Mouse (Mus musculus) B cell, adult 2 months (primary cell): Measurements from ENCODE around the gene Ipo5.

Source experiments
- DNase-seq, 2 experiments: peaks; one replicate each; pipeline ENCODE4 v3.0.0; 2022

Gene Ipo5

GRCm38 (mm10) chr14:120910733-120911324 is at the start of gene Ipo5:
Ipo5 (plus strand) TSS chr14:120911224.
- DNase-seq: peak; percentile 95 to 96

GRCm38 (mm10) chr14:120863205-120863604 is 47.8 kb upstream of the Ipo5 start:
- no peak for DNase-seq

- DNase-seq: no peak
These were observed 46.1 kb upstream of the Ipo5 start for GRCm38 (mm10) chr14:120864896-120865295.

GRCm38 (mm10) chr14:120866573-120866972 is 44.5 kb upstream of the Ipo5 start:
- DNase-seq: no peak

GRCm38 (mm10) chr14:120867121-120867520 is 43.9 kb upstream of the Ipo5 start:
- no peak for DNase-seq

GRCm38 (mm10) chr14:120868494-120868893 is 42.5 kb upstream of the Ipo5 start:
- no peak for DNase-seq

GRCm38 (mm10) chr14:120870736-120871135 is 40.3 kb upstream of the Ipo5 start:
- no peak for DNase-seq

- DNase-seq: no peak
These were observed 36.6 kb upstream of the Ipo5 start for GRCm38 (mm10) chr14:120874397-120874796.

GRCm38 (mm10) chr14:120875144-120875543 is 35.9 kb upstream of the Ipo5 start:
- no peak for DNase-seq

DNA sequence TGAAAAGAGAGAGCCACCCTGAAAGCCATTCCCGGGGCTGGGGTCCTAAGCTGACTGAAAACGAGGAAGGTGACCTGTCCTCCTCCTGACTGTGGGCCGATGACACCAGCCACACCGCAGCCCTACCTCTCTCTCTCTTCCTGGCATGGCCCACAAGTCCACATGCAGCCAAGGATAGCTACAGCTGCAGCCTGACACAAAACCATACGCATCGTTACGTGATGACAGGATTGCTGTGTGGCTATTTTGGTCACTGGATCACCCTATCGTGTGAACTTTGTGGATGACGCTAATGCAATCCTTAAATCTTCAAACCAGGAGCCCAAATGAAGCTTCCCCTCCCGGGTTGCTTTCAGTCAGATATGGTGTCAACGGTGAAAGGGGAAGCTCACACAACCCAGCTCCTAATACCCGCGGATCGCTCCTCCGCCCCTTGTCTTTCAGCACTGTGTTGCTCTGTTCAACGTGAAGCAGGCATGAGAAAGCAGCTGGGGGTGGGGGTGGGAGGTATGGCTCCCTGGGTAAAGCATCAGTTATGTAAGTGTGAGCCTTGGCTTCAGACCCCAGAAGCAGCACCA is 35.1 kb upstream of the Ipo5 start:
- no peak for DNase-seq

GRCm38 (mm10) chr14:120877147-120877546 is 33.9 kb upstream of the Ipo5 start:
- no peak for DNase-seq

- DNase-seq: no peak
These were observed 32.0 kb upstream of the Ipo5 start for GRCm38 (mm10) chr14:120879026-120879425.

DNA sequence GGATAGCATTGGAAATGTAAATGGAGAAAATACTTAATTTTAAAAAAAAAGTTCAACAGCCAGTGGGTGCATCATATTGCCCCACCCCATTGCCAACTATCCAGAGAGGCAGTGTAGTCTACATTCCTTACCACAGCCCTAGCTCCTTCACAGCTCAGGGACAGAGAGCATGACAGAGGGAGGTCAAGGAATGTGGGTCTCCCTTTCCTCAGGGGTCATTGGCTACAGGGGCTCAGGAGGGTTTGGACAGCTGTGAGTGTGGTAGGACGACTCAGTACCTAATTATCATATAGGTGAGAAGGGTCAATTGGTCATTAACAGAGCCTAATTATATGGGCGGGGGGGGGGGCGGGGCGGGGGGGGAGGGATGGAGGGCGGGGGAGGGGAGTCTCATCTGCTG is 30.4 kb upstream of the Ipo5 start:
- DNase-seq: no peak

DNA sequence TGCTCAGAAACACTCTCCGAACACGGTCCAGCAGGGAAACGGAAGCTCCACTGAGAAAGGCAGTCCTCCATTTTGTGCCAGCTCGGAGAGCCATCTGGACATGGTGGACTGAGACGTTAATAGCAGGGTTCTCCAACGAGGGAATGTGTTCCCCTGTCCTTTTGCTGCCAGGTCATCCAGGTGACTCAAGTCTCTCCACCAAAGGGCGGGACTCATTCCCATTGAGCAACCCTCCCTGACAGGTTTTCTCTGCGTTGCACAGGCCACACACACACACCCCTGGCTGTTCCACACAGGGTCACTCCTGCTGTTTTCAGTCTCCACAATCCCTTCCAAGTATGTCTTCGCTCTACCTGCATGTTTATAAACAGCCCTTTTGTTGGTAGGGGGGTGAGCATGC is 30.0 kb upstream of the Ipo5 start:
- DNase-seq: no peak

GRCm38 (mm10) chr14:120888681-120889080 is 22.3 kb upstream of the Ipo5 start:
- no peak for DNase-seq

DNA sequence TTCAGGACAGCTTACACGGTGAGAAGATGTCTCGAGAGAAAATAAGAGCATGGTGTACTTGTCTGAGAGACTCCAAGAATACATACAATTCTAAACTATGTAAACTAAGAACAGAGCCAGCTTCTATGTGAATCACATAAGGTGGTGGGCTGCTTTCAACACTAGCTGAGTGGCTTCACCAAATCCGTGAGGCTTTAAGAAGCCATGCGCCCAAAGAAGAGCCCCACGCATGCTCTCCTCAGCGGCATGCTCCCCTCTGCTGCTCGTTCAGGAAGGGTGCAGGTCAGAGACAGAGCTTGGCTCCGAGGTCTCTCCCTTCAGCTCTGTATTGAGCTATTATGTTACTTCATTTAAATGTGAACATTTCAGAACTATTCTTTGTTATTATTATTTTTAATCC is 18.7 kb upstream of the Ipo5 start:
- DNase-seq: no peak

DNA sequence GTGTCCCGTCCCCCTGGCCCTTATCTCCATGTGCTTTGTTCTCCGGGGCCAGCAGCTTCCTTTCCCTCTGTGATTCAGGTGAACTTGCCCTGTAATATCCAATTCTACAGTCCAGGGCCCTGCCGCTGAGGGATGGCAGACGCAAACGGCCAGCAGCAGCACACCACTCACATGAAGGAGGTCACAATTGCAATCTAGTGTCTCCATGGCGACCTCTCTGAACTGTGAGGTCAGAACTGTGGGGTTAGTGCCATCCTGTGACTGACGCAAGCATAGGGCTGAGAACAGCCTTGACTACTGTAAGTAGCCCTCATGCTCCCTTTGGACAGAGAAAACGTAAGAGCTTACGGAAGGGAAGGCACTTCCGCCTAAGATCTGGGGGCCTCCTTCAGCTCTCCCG is 14.4 kb upstream of the Ipo5 start:
- no peak for DNase-seq

DNA sequence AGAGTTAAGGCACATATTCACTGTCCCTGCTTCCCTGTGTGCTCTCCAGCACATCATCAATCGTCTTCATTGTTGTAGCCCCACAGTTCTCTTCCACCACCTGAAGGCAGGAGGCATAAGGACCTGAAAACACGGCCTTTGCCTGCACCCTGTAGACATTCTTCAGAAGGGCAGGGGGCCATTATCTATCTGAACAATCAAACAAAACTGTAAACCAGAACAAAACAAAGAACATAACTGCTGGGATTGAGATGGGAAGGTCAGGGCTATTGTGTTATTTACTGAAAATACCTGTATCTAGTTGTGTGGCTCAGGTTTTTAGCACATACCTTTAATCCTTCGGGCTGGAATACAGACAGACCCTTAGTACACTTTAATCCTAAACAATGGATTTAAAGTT is 12.1 kb upstream of the Ipo5 start:
- DNase-seq: no peak

DNA sequence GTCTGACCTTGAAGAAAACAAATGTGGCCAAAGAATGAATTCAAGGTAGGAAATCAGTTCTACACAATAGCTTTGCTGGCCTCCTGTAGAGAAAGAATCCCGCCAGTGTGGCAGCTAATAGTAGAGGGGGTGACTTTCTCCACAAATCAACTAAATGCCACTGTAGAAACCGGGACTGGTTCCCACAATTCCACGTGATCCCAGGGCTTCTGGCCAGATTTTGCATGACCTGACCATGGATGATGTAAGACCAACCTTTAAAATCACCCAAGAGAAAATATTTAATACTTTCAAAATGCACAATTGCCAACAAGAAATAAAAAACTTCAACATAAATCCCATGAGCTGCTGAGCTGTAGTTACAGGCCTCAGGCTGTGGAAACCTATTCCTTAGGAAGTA is 1.6 kb upstream of the Ipo5 start:
- DNase-seq: no peak

DNA sequence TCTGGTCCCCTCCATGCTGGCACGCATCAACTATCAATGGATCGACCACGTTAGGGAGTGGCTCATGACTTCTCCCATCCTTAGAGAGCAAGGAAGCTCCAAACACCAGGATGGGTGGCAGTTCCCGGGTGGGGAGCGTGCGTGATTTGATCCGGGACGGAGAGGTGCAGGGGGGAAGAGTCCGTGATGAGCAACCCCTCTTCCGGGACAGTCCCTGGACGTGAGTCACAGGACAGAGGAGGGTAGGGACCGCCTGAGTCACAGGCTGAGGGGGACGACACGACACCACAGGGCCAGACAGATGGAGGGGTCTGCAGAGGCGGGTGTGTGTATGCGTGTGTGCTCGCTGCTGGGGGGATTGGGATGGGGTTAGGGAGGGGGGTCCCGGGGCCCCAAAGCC is 704 bp upstream of the Ipo5 start:
- peak; percentile 64 to 65 for DNase-seq

- DNase-seq: peak; percentile 41 to 54
These were observed 421 bp downstream of the Ipo5 start for GRCm38 (mm10) chr14:120911388-120911901.

DNA sequence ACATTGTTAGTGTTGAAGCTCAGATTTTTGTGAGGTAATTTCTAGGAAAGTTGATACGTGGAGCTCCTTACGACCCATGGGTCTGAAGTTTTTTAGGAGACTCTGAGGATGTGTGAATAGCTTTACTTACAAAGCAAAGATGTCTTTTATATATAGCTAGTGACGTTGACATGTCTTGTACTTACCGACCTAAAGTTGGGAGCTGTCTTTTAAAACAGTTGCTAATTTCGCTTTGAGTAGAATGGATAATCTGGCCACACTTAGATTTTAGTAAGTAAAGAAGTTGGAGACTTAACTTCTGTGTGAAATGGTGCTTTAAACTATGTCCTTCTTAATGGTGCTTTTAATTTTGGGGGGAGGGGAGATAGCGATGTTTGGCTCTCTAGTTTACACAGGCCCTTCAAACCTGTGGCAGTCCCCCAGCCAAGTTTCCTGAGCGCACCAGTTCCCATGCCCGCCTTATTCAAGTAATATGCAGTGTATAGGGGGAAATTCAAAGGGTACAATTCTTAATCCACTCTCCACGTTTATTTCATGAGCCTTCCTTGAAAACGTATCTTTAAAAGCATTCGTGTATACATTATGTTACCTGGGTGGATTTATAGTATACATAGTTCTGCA is 1.2 kb downstream of the Ipo5 start:
- DNase-seq: no peak

GRCm38 (mm10) chr14:120912916-120913315 is 1.9 kb downstream of the Ipo5 start:
- DNase-seq: no peak

DNA sequence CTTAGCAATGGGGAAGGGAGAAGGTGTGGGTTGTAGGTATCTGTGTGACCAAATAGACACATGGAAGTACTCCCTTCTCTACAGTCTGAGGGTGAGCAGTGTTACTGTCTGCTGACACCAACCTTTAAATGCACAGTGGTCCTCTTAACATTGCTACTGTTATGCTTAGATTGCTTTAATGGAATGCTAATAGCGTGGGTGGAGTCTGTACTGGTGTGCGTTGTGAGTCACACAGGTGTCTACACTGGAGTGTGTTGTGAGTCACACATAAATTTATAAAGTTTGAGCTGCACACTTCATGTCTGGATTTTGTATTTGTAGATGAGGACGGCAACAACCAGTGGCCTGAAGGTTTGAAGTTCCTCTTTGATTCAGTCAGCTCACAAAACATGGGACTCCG is 10.8 kb downstream of the Ipo5 start:
- DNase-seq: no peak

DNA sequence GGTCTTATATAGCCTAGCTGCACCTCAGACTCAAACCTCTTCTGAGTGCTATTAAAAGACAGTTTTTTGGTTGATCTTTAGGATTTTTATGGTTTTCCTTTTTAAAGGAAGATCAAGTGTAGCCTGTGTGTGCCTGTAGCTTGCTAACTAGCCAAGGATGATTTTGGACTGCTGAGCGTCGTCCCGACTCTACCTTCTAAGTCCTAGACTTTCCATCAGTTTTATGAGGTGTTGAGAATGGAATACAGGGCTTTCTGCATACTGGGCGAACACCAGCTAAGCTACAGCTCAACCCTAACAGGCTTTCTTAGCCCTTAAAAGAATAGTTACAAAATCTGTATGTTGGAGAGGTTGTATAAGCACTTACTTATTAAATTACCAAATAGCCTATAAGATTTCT is 13.0 kb downstream of the Ipo5 start:
- DNase-seq: no peak
